Mouse (Mus musculus) cerebral cortex, adult 2 months (tissue): ENCODE results near the gene Lgr5.

Experiments
- WGBS: fragments of 180-500 bp; shearing (Covaris S2); methylation state at CpG from one replicate; pipeline ENCODE4 v1.1.7; 2018; 5-methylcytosine and 5-hydroxymethylcytosine counted together

Lgr5 gene

DNA sequence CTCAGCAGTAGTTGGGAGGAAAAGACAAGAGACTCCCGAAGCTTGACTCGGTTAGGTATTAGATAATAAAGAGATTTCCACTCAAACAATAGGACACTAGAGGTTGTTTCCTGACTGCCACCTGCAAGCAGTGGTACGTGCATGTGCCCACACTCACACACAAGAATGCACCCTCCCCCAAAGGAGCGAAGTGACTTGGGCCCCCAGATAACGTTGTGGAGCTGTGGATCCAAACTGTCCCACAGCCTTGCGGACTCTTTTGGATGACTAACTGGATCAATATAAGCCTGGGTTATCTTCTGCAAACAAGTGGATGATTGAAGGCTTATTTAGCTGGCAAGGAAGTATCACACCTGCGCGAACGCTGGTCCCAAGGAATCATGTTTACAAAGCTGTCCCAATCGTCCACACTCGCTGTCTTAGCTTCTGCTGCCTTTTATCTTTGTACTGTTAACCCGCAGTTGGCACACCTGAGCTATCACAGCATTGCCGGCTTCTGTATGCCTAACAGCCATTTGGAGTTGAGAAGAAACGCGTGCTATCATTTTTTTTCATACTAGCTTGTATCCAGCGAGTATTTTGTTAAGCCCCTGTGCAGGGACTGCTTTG is 81.8 kb downstream of the Lgr5 start:
- 93% methylated on average over 16 of the region's 16 CpGs for WGBS

DNA sequence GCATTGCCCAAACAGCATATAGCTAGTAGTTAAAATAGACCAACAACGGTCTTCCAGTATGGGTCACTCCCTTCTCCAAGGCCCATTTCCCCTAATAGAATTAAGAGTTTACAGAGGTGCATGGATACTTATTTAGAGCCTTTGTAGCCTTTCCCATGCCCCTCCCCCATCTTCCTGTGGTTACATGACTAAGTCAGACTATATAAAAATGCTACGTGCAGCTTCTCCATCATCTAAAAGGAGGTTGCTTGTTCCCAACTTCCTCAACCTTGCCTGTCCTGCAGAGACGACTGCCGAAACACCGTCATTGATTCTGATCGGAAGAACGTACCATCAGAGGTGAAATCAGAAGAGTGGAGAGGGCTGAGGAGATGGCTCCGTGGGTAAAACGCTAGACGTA is 82.4 kb downstream of the Lgr5 start:
- WGBS: 88% methylated on average over 10 of the region's 10 CpGs

DNA sequence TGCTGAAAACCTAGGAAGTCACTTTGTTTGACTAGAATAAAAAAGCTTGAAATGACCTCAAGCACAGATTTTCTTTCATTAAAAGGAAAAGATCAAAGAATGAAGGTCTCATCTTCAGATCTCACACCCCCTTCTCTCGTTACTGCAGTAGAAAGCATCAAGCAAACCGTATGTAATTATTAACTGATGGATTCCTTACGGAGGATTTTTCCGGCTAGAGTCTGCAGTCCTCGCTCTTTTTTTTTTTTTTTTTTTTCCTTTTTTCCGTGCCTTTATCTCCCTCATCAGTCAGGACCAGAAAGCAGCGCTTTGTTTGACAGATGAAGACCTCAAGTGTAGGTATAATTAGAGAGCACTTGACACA is 93.8 kb downstream of the Lgr5 start:
- WGBS: 25% methylated on average over 7 of the region's 7 CpGs

DNA sequence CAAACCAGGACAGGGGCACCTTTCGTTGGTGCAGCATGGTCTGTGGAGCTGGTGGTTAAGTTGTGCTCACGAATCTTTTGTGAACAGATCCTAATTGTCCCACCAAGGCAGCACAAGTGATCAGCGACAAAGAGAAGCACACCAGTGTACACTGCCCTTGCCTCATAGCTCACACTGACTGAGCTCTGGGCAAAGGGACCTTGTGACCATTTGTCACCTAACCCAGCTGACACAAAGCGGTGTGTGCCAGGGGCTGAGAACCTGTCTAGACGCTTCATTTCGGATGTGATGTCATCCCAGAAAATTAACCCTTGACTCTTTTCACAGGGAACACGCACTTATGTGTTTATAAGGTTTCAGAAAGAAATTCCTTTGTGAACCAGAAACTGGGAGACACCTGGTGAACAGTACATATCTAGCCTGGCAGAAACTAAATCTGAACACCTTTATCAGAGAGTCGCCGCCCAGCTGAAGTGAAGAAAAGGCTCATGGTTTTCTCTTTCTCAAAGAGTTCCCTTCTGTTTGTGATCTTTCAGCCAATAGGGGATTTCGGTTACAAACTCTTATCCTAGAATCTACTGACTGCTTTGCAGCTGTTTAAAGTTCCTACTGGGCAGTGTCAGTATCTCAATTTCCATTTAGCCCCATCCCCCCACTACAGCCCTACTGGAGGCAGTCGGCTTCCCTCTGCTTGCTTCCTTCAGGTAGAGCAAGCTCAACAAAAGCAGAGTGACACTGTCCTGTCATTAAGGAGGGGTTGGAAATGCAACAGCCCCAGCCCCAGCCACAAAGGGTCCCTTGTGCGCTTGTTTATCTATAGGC is 94.4 kb downstream of the Lgr5 start:
- 60% methylated on average over 12 of the region's 12 CpGs for WGBS

DNA sequence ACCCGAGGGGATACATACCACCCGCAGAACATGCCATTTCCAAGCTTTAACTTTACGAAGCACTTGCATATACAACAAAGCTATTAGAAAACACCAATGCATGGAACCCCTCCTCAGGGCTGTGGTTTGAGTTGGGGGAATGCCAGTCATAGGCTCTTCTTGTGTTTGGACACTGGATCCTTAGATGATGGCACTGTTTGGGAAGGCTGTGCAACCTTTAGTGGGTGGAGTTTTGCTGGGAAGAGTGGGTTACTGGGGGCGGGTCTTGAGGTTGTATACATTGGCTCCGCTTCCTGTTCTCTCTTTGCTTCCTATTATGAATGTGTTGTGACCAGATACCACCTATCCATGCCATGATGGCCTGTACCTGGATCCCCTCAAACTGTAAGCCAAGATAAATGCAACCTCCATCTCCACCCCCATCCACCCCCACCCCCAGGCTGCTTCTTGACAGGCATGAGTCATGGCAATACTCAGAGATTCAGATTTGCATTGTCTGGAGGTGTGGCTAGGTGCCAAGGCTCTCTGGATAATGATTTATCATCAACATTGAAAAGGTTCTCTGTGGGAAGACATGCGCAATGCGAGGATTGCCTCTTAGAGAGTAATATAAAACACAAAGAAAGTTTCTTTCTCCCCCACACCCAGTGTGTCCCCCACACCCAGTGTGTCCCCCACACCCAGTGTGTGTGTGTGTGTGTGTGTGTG is 95.6 kb downstream of the Lgr5 start:
- WGBS: 93% methylated on average over 7 of the region's 7 CpGs

DNA sequence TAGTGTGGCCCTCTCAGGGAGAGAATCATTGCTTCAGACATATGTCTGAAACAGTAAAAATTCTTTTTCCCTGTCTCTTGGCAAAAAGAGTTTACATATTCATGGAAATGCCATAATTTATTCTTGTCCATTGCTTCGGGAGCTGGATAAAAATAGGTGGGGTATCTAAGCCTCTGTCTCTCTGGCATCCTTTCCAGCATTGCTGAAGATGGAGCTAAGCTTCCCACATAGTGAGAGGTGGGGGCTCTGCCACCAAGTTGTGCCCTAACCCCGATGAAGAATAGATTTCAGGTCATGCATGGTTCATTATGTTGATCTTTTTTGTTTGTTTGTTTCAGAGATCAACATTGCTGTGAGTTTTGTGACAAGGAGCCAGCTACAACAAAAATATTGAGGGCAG is 102.0 kb downstream of the Lgr5 start:
- WGBS: 57% methylated on average over 2 of the region's 2 CpGs

DNA sequence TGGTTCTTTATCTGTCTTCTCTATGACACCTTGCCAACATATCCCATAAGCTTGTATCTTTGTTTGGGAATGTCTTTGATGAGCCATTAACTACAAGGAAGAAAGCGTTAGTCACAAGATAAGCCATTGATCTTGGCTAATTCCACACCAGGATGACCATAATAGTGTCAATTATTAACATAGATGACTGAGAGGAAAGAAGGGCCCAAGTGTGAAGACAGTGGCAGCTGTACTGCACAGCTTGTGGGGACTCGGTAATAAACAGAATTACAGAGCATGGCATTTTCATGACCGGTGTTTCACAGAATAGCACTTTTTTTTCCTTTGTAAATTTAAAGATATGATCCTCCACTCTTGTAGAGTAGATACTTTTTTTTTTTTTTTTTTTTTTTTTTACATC is 102.9 kb downstream of the Lgr5 start:
- 82% methylated on average over 3 of the region's 3 CpGs for WGBS

DNA sequence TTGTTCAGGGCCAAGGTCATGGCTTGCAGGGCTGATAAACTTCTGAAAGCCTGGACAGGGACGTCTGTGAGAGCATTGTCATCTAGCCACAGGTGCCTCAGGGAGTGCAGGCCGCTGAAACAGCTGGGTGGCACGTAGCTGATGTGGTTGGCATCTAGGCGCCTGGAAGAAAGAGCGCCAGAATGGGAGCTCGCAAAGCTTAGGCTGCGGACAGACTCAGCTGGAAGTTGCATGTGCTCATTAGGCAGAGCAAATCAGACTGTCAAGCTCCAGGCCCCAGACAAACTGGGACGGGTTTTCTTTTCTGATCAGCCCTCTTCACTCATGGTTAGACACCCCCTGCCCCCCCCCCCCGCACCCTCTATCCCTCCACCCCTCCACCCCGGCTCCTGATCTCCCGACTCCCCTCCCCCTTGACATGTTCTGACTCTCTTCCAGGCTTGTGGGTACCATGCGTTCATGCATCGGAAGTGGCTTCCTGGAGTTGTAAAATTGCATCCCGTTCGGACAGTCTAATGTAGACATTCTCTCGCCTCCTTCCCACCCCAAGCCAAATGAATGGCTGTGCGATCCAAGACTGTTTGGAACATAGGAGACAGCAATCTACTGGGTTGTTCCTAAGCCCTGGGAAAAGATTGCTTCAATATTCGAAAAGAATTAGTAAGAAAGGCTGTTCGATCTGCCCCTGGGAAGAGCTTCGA is 109.0 kb downstream of the Lgr5 start:
- 14% methylated on average over 20 of the region's 20 CpGs for WGBS

DNA sequence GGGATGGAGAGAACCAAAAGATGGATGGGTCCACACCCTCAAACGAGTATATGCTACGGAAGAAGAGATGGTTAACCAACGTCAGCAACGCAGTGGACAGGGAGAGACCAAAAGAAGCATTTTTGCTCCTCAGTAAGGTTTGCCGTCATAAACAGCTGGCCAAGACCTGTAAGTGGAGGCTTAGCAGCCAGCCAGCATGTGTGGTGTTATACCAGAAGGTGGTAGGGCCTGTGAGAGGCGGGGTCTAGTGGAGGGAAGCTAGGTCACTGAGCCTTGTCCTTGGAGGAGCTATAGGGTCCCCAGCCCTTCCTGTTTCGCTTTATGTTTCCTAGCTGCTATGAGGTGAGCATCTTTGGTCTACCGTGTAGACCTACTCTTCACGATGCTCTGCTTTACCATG is 111.1 kb downstream of the Lgr5 start:
- WGBS: 96% methylated on average over 9 of the region's 9 CpGs

DNA sequence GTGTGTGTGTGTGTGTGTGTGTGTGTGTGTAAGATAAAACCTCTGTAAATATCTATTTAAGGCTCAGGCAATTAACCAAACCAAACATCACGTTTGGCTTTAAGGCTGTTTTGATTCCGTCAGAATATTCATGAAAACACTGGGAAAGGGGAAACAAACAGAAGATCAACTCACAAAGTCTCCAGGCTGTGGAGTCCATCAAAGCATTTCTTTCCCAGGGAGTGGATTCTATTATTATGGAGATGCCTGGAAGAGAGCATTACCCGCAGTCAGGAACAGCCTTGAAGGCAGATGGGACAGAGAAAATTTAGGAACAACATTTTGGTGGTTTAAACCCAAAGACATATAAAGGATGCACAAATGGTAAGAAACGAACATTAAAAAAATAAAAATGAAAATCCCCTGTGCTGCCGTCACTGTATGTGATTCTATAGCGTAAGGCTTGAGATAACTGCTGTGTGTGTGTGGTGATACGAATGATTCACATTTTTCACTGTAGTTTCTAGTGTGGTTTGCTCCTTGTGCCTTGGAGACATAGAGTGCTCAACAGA is 112.5 kb downstream of the Lgr5 start:
- 63% methylated on average over 7 of the region's 7 CpGs for WGBS

DNA sequence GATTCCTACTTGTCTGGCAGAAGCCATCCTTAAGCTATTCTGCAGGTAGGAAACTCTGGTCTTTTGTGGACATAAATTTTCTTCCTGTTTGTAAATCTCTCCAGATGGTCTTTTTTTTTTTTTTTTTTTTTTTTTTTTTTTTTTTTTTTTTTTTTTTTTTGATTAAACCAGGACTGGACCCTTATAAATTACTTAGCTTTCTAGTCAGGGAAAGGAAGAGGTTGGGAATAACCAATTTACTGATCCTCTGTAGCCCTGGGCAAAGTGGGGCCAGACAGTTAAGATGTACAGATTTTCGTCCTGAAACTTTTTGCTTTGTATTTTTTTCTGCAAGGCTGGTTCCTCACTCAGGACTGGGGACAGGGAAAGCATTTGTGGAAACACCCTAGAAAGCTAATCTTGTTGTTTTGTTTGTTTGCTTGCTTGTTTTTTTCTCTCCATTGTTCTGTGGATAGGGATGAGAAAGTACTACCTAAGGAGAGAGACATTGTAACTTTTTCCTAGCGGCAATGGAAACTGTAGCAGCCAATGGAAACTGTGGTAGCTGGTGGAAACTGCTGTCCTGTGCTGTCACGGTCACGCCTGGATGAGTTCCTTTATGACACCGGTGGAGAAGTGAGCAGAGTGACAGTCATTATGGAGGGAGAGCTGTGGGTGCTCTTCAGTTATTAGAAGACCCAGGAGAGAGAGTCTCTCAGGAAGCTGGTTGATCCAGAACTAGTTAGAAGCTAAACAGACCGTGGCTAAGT is 114.2 kb downstream of the Lgr5 start:
- WGBS: 85% methylated on average over 6 of the region's 6 CpGs

DNA sequence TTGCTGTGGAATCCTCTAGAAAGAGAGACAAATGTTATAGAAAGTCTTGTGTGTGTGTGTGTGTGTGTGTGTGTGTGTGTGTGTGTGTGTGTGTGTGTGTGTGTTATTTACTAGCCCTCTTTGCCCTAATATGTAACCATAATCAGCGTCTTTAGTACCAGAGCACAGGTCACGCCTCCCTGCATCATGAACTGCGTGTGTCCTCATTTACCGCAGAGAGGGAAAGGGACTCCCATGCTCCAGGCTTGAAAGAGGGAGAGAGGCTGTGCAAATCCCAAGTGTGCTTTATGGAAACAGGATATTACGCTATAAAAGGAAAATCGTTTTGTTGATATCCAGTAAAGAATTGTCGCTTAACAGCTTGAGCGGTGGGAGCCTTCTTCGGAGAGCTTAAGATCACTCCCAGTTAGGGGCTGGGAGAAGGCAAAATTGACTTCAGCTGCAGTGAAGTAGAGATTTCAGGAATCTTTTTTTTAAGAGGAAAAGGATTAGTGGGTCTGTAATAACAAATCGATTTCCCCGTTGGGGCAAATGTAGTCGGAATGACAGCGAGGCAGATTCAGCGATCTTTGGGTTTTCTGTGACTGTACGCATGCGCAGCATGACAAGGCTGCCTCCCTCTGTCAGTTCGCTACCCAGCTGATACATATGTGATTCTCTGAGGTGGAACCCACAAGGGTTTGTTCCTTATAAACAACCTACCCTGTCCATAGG is 116.8 kb downstream of the Lgr5 start:
- 43% methylated on average over 17 of the region's 17 CpGs for WGBS

DNA sequence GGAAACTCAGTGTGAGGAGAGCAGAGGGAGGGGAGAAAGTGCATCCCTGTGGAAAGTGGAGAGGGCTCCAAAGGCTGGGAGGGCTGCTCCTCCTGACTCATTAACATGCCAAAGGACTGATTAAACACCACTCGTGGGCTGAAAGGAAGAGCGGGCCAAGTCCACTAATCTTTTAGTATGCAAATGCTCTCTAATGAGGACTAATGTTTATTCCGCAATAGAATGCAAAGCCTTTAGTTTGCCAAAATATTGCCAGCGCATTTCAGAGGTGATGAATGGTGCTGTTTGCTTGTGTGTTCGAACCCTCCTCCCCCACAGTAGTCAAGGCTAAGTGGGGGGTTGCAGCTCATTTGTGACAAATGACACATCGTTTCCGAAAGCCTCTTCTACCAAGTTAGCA is 118.5 kb downstream of the Lgr5 start:
- 32% methylated on average over 7 of the region's 7 CpGs for WGBS

DNA sequence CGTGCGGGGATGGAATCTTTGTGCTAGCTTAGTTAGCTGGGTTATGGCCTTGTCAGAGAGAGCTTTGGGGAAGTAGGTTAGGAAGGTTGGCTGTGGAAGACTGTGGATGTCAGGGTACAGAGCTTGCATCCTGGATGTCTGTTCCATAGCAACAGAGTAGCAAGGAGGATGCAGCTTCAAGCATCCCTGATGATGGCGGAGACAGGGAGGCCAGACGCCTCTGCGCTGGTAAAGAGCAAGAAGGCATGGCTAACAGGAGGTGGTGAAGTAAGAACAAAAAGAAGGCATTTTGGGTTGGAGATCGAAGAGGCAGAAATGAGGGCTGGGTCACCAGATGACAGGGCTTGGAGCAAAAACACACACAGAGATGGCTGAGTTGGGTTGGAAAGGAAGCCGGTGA is 118.9 kb downstream of the Lgr5 start:
- WGBS: 52% methylated on average over 7 of the region's 7 CpGs

DNA sequence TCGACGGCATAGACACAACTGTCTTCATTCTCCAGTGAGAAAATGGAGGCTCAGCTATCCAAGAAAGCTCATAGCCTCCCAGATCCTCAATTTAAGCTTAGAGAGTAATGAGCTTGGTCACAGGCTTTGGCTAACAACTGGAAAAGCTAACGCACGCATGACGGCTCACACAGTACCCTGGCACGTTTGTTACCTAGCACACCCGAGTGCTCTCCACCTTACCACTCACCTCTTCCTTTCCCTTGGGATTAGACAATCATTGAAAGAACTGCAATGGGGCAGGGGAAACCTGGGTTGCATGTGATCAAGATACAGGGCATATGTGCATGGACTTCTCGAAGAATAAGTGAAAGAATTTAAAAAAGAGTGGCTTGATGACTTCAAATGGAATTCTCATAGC is 119.6 kb downstream of the Lgr5 start:
- 85% methylated on average over 8 of the region's 8 CpGs for WGBS

DNA sequence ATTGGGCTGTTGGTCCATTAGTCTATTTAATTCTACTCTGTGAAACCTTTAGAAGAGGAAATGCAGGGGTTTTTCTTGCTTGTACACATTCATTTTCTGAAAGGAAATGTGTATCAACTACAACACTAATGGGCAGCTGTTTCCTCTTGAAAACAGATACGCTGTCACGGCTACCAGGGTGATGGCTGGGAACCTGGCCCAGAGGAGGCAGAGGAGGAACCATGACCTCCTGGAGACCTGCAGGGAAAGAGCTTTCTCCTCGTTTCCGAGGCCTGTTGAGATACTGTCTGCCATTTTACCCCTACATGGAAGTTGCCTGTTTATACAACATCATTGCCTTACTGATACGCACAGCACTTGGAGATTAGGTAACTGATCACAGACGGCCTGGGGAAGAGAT is 121.8 kb downstream of the Lgr5 start:
- whole genome bisulfite sequencing: 68% methylated on average over 6 of the region's 6 CpGs

DNA sequence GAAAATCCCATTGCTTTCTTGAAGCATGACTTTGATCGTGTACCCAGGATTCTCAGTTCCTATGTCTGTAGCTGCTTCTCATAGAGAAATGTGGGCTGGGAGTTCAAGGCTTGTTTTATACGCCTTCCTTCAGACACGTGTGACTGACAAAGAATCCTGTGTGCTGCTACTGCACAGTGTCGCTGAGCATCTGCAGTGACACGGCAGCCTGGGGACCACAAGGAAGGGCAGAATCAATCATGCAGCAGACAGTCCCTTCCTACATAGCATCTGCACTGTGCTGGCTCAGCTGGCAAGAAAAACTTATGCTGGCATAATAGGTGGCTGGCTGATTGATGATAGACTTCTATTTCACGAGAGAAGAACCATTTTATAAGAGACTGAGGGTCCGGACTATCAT is 122.5 kb downstream of the Lgr5 start:
- 78% methylated on average over 7 of the region's 7 CpGs for WGBS

DNA sequence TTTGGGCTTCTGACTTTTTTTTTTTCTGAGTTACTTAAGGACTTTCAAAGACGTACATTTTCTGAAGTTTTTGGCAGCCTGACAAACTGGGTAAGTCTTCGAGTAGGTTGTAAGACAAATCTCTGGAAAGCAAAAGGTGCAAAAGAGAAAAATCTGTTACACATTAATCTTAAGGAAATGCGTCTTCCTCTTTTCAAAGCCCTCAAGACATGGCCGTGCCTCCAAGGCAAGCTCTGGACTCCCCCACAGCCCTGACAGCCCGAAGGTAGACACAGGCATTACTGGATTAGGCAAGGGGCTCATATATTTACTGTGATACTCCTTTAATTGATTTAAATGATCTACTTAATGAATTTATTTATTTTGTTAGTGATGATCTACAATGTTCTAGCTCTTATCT is 124.9 kb downstream of the Lgr5 start:
- 55% methylated on average over 5 of the region's 5 CpGs for WGBS

DNA sequence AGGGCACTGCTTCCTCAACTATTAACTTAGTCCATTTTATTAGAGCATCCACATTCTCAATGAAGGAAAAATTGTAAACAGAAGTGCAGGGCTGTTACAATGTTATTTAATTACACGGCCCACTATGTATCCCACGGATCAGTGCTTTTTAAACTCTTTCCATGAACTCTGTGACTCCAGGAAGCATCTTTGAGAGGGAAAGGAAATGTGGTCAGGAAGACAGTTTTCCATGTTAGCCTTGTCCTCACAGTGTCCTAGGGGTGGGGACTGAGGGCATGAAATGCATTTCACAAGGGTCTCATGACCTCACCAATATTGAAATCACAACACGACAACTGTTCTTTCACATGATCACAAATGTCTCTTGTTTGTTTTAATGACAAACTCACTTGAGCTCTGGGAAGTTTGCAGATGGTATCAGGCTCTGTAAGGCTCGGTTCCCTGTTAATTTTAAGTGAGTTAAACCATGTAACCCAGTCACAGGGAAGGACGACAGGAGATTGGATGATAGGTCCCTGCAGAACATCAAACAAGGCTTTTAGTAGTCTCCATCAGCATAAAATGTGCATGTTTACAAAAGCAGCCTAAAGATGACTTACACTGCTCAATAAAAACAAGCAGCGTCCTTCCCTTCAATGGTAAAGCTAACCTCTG is 130.1 kb downstream of the Lgr5 start:
- WGBS: 69% methylated on average over 6 of the region's 6 CpGs

DNA sequence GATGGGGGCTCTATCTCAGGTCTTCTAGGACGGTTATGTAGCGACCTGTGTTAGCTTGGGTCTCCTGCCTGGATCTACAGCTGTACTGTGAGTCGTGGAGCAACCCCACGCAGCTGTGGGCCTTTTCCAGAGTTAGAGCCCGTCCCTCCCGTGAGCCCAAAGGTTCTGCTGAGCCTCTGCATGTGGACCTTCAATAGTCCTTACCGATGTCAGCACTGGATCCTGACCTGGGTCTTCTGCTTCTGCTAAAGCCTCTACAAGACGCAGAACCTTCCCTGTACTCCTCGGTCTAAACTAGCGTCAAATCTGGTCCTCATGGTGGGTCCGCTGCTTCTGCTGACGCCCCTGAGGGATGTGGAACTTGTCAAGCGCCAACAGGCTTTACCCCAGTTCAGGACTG is 139.0 kb downstream of the Lgr5 start:
- WGBS: 92% methylated on average over 13 of the region's 13 CpGs
